Mouse (Mus musculus): ENCODE measurements around the gene Fat4. TPM values are rescaled to one million over a fixed set of nuclear protein-coding genes. Genes with fewer than 3 reads are reported as not detected.

Gene Fat4
- polyA plus RNA-seq, 1 experiment from 2014 or later, result 7.6 TPM

DNA sequence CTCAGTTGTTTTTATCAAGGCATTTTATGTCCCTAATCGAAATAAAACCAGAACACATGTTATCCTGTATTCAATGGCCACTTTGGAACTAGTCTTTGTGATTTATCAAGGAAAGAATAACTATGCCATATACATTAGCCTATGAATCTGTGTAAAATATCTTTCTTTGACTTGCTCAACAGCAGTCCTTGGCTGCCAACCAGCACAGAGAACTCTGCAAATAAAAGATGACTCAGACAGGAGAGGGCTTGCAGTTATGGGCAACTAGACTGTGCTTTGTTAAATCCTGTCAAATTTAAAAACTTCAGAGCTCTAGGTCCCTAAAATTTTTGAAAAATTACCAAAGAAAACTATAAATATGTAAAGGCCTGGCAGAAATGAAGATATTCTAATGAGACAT lies 130.9 kb downstream of the Fat4 start:
- DNase-seq (ENCODE audit: low spot score), result no peak
- WGBS, result 68% methylated on average over 1 of the region's 1 CpGs
- Histone ChIP-seq H3K4me1 (no peaks in the 10 kb centered on the region), H3K9me3 (no peaks in the 10 kb centered on the region), H3K27ac (replicated peaks) (no peak overlapping the region), H3K27me3 (replicated peaks; ENCODE audit: low read depth, poor library complexity, severe bottlenecking) (no peaks in the 10 kb centered on the region), H3K36me3 (replicated peaks) (peaks cover under 1% of the 10 kb centered on the region; the same call in 1 of the 2 replicates), H3K4me3 (no peak overlapping the region)

GRCm38 (mm10) chr3:39036113-39036512 lies 149.4 kb downstream of the Fat4 start:
- H3K27me3 ChIP-seq (replicated peaks; ENCODE audit: low read depth, poor library complexity, severe bottlenecking), result no peaks in the 10 kb centered on the region
- H3K4me3 ChIP-seq, result no peak overlapping the region
- no peak overlapping the region for H3K27ac ChIP-seq (replicated peaks)
- no peak for DNase-seq (ENCODE audit: low spot score)
- H3K4me1 ChIP-seq, result no peaks in the 10 kb centered on the region
- no peaks in the 10 kb centered on the region for H3K9me3 ChIP-seq
- H3K36me3 ChIP-seq (replicated peaks), result no peaks in the 10 kb centered on the region
- 81% methylated on average over 2 of the region's 2 CpGs for WGBS

DNA sequence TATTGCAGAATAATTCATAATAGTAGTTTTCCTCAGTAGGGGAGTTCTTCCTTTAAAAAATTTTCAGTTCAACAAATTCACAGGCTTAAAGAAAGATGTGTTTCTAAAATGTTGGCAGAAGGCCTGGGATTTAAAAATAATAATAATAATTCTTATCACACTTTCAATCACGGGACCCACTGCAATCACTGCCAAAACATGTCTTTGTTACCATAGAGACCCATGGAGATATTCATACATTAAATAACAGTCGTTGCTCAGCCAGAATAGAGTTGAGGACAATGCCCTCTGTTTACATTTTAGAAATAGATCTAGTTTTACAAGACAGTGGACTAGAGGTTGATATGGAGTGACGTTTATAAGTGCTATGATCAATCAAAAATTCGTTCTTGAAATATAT lies 159.7 kb downstream of the Fat4 start:
- Histone ChIP-seq H3K4me3 (no peak overlapping the region), H3K27me3 (replicated peaks; ENCODE audit: low read depth, poor library complexity, severe bottlenecking) (no peaks in the 10 kb centered on the region), H3K9me3 (no peaks in the 10 kb centered on the region), H3K27ac (replicated peaks) (no peak overlapping the region), H3K4me1 (peaks cover 14% of the 10 kb centered on the region), H3K36me3 (replicated peaks) (no peaks in the 10 kb centered on the region)
- no peak for DNase-seq (ENCODE audit: low spot score)
- 75% methylated on average over 4 of the region's 4 CpGs for WGBS

GRCm38 (mm10) chr3:39047621-39048303 lies 161.0 kb downstream of the Fat4 start:
- Histone ChIP-seq H3K4me3 (no peak overlapping the region), H3K27ac (replicated peaks) (no peak overlapping the region), H3K27me3 (replicated peaks; ENCODE audit: low read depth, poor library complexity, severe bottlenecking) (no peaks in the 10 kb centered on the region), H3K36me3 (replicated peaks) (no peaks in the 10 kb centered on the region), H3K9me3 (no peaks in the 10 kb centered on the region), H3K4me1 (0 out of 2 replicates have a peak, but pooled peaks cover 11% of the 10 kb centered on the region)
- DNase-seq (ENCODE audit: low spot score), result no peak
- 76% methylated on average over 10 of the region's 10 CpGs for WGBS

- 73% methylated on average over 5 of the region's 5 CpGs for WGBS
- no peak overlapping the region for H3K27ac ChIP-seq (replicated peaks)
- H3K9me3 ChIP-seq, result no peaks in the 10 kb centered on the region
- DNase-seq (ENCODE audit: low spot score), result no peak
- H3K27me3 ChIP-seq (replicated peaks; ENCODE audit: low read depth, poor library complexity, severe bottlenecking), result no peaks in the 10 kb centered on the region
- 0 out of 2 replicates have a peak, but pooled peaks cover 11% of the 10 kb centered on the region for H3K4me1 ChIP-seq
- H3K4me3 ChIP-seq, result no peak overlapping the region
- H3K36me3 ChIP-seq (replicated peaks), result no peaks in the 10 kb centered on the region
Observed at GRCm38 (mm10) chr3:39048304-39048667, 161.5 kb downstream of the Fat4 start.

DNA sequence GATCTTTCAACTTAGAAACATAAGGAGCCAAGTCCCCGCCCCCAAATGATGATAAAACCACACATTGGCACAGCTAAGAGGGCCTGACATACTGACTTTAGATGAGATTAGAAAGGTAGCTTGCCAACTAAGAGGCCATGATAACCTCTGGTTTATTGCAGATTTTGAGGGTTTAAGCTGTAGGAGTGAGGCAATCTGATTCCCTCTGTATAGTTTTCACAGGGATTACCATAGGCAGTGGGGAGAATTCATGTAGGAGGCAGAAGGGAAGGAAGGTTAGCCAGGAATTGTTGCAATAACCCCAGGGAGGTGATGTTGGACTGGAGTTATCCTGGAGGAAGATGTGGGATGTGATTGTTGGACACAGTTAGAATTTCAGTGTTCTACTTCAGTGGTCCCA lies 163.4 kb downstream of the Fat4 start:
- Histone ChIP-seq H3K27me3 (replicated peaks; ENCODE audit: low read depth, poor library complexity, severe bottlenecking) (no peaks in the 10 kb centered on the region), H3K4me3 (no peak overlapping the region), H3K27ac (replicated peaks) (no peak overlapping the region), H3K9me3 (no peaks in the 10 kb centered on the region), H3K36me3 (replicated peaks) (no peaks in the 10 kb centered on the region), H3K4me1 (0 out of 2 replicates have a peak, but pooled peaks cover 11% of the 10 kb centered on the region)
- no peak for DNase-seq (ENCODE audit: low spot score)
- WGBS, result 97% methylated on average over 1 of the region's 1 CpGs

GRCm38 (mm10) chr3:39053072-39053471 lies 166.3 kb downstream of the Fat4 start:
- no peaks in the 10 kb centered on the region for H3K9me3 ChIP-seq
- no peaks in the 10 kb centered on the region for H3K36me3 ChIP-seq (replicated peaks)
- DNase-seq (ENCODE audit: low spot score), result peak; percentile 15
- 0 out of 2 replicates have a peak, but pooled peaks cover 8% of the 10 kb centered on the region for H3K4me1 ChIP-seq
- WGBS, result 52% methylated on average over 6 of the region's 6 CpGs
- no peak overlapping the region for H3K4me3 ChIP-seq
- no peaks in the 10 kb centered on the region for H3K27me3 ChIP-seq (replicated peaks; ENCODE audit: low read depth, poor library complexity, severe bottlenecking)
- H3K27ac ChIP-seq (replicated peaks), result no peak overlapping the region

All from embryonic facial prominence, embryonic 10.5 days (tissue).